Mouse (Mus musculus): ENCODE data around the gene Vmn1r192.
"Not testable (repeated sequence)": the region's sequence is repeated elsewhere in the genome, so short reads cannot be mapped to it uniquely, and the experiment has no call there.

Vmn1r192 gene

DNA sequence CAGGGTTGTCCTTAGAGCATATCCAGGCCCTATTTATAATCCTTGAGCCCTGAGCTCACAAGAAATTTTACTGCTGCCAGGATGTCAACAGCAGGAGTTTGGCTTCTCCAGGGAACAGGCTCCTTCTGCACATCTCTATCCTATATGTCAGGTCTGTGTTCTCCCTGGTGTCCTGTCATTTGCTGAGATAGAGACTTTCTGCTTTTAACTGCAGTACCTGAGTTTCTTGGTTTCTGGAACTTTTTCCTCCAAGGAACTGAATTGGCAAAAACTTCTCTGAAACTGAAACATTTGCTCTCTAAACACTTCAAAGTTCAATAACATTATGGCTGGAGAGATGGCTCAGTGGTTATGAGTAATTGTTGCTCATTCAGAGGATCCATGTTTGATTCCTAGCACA is at the start of gene Vmn1r192:
Vmn1r192 (minus strand) TSS at position 101 of the 400 bp plus-strand sequence.
- DNase-seq (ENCODE audit: low spot score), result no peak

GRCm38 (mm10) chr13:22223060-22223459 is 32.1 kb upstream of the Vmn1r192 start, which contains the start of gene Vmn1r193:
Gene Vmn1r193, minus strand, starts transcription at chr13:22223160.
- DNase-seq (ENCODE audit: low spot score), result not testable (repeated sequence)

GRCm38 (mm10) chr13:22192756-22193155 is 1.8 kb upstream of the Vmn1r192 start:
- DNase-seq (ENCODE audit: low spot score), result not testable (repeated sequence)

GRCm38 (mm10) chr13:22190385-22190784 is 556 bp downstream of the Vmn1r192 start:
- DNase-seq (ENCODE audit: low spot score), result no peak

DNA sequence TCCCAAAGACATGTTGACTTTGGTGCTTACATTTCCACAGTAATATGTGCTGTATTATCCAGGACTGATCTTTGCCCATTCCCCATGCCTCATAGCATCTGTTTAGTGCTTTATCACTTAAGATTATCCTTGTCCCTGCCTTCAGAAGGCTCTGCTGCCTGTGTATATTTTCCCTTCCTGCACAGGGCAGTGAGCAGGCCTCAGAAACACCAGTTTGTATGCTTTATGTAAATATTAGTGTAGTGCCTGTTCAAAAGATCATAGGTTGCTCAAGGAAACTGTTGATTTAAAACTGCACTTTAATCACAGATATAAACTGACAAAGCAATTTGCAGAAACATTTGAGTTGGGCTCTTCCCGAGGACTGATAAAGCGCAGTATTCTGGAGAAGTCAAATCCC is 1.6 kb downstream of the Vmn1r192 start:
- no peak for DNase-seq (ENCODE audit: low spot score)

DNA sequence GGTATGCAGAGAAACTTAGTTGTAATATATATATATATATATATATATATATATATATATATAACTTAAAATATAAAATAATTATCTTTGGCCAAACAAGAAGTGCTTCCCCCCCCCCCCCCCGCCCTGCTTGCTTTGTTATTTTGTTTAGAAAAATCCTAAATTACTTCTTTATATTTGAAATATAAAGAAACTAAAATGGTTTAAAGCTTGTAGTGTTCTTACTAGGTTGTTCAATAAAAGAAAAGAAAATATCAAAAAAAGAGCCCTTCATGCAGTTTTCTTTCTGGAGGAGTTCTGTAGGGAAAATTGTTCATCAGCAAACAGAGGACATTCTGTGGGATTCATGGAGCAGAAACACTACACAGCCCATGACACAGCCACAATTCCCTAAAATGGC is 7.1 kb downstream of the Vmn1r192 start, which contains the start of gene Vmn1r191:
Vmn1r191 (minus strand) TSS at position 101 of the 400 bp plus-strand sequence.
- no peak for DNase-seq (ENCODE audit: low spot score)

GRCm38 (mm10) chr13:22168416-22168815 is 22.5 kb downstream of the Vmn1r192 start:
- DNase-seq (ENCODE audit: low spot score), result no peak

DNA sequence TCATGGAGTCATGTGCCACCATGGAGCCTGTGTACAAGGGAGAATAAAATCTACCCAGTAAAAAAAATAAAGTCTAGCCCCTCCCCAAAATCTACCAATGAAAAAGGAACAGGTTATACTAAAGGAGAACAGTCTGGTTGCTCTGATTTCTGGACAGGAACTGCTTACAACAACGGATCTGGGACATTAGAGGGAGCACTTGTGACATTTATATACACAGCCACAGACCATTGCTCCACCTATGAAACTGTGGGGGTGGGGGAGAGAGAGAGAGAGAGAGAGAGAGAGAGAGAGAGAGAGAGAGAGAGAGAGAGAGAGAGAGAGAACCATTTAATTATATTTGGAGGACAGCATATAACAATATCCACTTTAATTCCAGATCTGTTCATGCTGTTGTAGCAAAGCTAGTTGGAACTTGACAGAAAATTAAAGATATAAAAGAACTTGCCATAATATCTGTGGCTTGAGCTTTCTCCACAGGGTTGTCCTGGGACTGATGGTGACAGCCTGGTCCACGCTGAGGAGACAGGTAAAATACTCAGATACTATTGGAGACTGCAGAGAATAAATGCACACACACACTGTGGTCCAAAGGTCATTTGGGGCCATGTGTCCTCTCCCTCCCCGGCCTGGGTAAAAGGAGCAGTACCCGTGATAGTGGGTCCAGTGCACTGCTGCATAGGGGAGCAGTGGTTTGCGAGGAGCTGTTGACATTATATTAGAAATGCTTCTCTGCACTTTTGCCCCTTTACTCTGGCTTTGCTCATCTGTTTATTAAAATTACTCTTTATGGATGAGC is 54.2 kb downstream of the Vmn1r192 start:
- DNase-seq (ENCODE audit: low spot score), result peak; percentile 0

Measured in embryo, embryonic 10.5 days (tissue).